In the genomic region with DNA sequence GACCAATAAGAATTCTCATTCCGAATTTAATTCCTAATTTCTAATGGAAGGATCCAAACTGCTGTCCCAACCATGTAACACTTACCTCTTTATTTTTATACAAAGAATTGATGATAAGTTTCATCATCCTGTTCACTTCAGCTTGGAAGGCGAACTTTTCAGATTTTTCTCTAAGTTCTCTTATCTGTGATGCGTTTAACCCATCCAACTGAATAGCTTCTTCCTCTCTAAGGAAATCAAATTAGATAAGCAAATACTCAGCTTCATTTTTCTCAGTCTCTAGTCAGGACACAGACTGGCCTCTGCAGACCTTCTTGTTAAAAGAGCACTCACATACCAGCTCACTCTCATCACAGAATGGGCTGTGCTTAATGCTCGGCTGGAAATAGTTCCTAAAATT, we compare ENCODE assay signal across 7 mouse cellular contexts. TPM values are rescaled to one million over a fixed set of nuclear protein-coding genes. Genes with fewer than 3 reads are reported as not detected.
DNase-seq lines count a peak whose midpoint lies in the region; ATAC-seq and TF ChIP-seq lines count a peak whose summit lies in the region.

No protein-coding gene starts in this region.

- no peak overlapping the region for H3K27ac ChIP-seq in testis, adult 2 months (ENCODE audit: control insufficient read depth, insufficient read depth, low read depth, low read length)
- H3K27ac ChIP-seq in forebrain, postnatal 0 days (ENCODE audit: low read depth, low read length) = no peak overlapping the region
- H3K27ac ChIP-seq in liver, embryonic 13.5 days = no peak overlapping the region

- H3K9ac ChIP-seq in forebrain, postnatal 0 days = no peak overlapping the region
- H3K9ac ChIP-seq in liver, embryonic 13.5 days = peak overlapping the region; percentile 94

- no peaks in the 10 kb centered on the region for H3K4me1 ChIP-seq in testis, adult 2 months (ENCODE audit: control insufficient read depth, insufficient read depth, low read length)
- peaks cover 6% of the 10 kb centered on the region; the same call in 1 of the 2 replicates for H3K4me1 ChIP-seq in forebrain, postnatal 0 days (ENCODE audit: insufficient read depth)
- H3K4me1 ChIP-seq in liver, embryonic 13.5 days (replicated peaks) = peaks cover 69% of the 10 kb centered on the region

- no peak for ATAC-seq in forebrain, postnatal 0 days
- ATAC-seq in liver, embryonic 13.5 days (ENCODE audit: low read depth) = no peak
- ATAC-seq in megakaryocyte progenitor cell, adult 5-6 weeks (replicated peaks; ENCODE audit: poor library complexity) = no peak

- no peak for TF ChIP-seq POLR2A in testis, adult 2 months (IDR thresholded peaks at IDR 0.05; ENCODE audit: control insufficient read depth, low read depth, low read length)

- peaks cover 8% of the 10 kb centered on the region for H3K36me3 ChIP-seq in testis, adult 2 months (ENCODE audit: control insufficient read depth, insufficient read depth, low read length)
- peaks cover 39% of the 10 kb centered on the region for H3K36me3 ChIP-seq in forebrain, postnatal 0 days (ENCODE audit: insufficient read depth)
- peaks cover 55% of the 10 kb centered on the region for H3K36me3 ChIP-seq in liver, embryonic 13.5 days

- H3K4me2 ChIP-seq in forebrain, postnatal 0 days (ENCODE audit: low read depth) = 0 out of 2 replicates have a peak overlapping the region, but pooled peaks have one; percentile 91
- H3K4me2 ChIP-seq in liver, embryonic 13.5 days = peak overlapping the region; percentile 90

- no peaks in the 10 kb centered on the region for H3K9me3 ChIP-seq in forebrain, postnatal 0 days (ENCODE audit: low read length)
- no peaks in the 10 kb centered on the region for H3K9me3 ChIP-seq in liver, embryonic 13.5 days (replicated peaks)

- WGBS in forebrain, postnatal 0 days = 75% methylated on average over 4 of the region's 4 CpGs
- 62% methylated on average over 4 of the region's 4 CpGs for WGBS in liver, embryonic 13.5 days (ENCODE audit: insufficient replicate concordance)

- H3K27me3 ChIP-seq in testis, adult 2 months (ENCODE audit: control insufficient read depth, insufficient read depth, low read length) = no peaks in the 10 kb centered on the region
- no peaks in the 10 kb centered on the region for H3K27me3 ChIP-seq in forebrain, postnatal 0 days (ENCODE audit: insufficient read depth, low read length)
- H3K27me3 ChIP-seq in liver, embryonic 13.5 days = no peaks in the 10 kb centered on the region

- no peak for DNase-seq in testis, postnatal 10 days (ENCODE audit: low spot score)
- no peak for DNase-seq in forebrain, postnatal 0 days
- no peak for DNase-seq in liver, embryonic 13.5 days
- DNase-seq in ovary, adult 18-20 months (ENCODE audit: low spot score) = no peak
- DNase-seq in thymus, postnatal 14 days = no peak

- TF ChIP-seq CTCF in testis, adult 2 months (IDR thresholded peaks at IDR 0.05; ENCODE audit: control insufficient read depth, insufficient read depth, insufficient replicate concordance, low read depth, low read length) = no peak
- no peak for TF ChIP-seq CTCF in forebrain, postnatal 0 days (IDR thresholded peaks at IDR 0.05; ENCODE audit: low read depth)

- peak overlapping the region; percentile 58 for H3K4me3 ChIP-seq in testis, adult 2 months (ENCODE audit: control insufficient read depth, low read depth, low read length)
- no peak overlapping the region for H3K4me3 ChIP-seq in forebrain, postnatal 0 days (ENCODE audit: low read depth, low read length)
- H3K4me3 ChIP-seq in liver, embryonic 13.5 days (replicated peaks) = peak overlapping the region; percentile 89

RNA-seq across cellular contexts. Expression of a gene that starts 1.9 kb away (rescaled TPM):
- polyA plus RNA-seq in testis, adult 2 months (2012; rRNA removed) = 107 and 172 TPM in 2 replicates
- 177 and 196 TPM in 2 replicates for total RNA-seq in forebrain, postnatal 0 days (2014; rRNA removed)
- 172 and 189 TPM in 2 replicates for polyA plus RNA-seq in forebrain, postnatal 0 days (2015; fragmentation: Nextera tagmentation; extraction: Ambion mirVana)
- polyA plus RNA-seq in liver, embryonic 13.5 days (2015; fragmentation: Nextera tagmentation; extraction: Ambion mirVana) = 327 and 424 TPM in 2 replicates
- 925 and 968 TPM in 2 replicates for total RNA-seq in megakaryocyte progenitor cell, adult 5-6 weeks (2015)
- total RNA-seq in megakaryocyte progenitor cell, adult 5-6 weeks (2017) = 1,272 and 1,450 TPM in 2 replicates

RNA-seq across cellular contexts. Expression of a gene that starts 2.2 kb away (rescaled TPM):
- 30.1 and 32.0 TPM in 2 replicates for polyA plus RNA-seq in testis, adult 2 months (2012; rRNA removed)
- total RNA-seq in forebrain, postnatal 0 days (2014; rRNA removed) = 0.92 and 1.6 TPM in 2 replicates
- 0.72 and 1.2 TPM in 2 replicates for polyA plus RNA-seq in forebrain, postnatal 0 days (2015; fragmentation: Nextera tagmentation; extraction: Ambion mirVana)
- polyA plus RNA-seq in liver, embryonic 13.5 days (2015; fragmentation: Nextera tagmentation; extraction: Ambion mirVana) = 0.28 and 0.69 TPM in 2 replicates
- 1.7 and 2.4 TPM in 2 replicates for total RNA-seq in megakaryocyte progenitor cell, adult 5-6 weeks (2015)
- 1.5 and 1.6 TPM in 2 replicates for total RNA-seq in megakaryocyte progenitor cell, adult 5-6 weeks (2017)

Comparison
In these comparisons a context has a peak if more than half of its experiments do, and no peak if none do; other contexts are left out.
1. RNA of a gene that starts 2.2 kb away (polyA plus RNA-seq): 30.1 to 32.0 TPM in testis, adult 2 months; 0.72 to 1.2 TPM in forebrain, postnatal 0 days and 0.28 to 0.69 TPM in liver, embryonic 13.5 days; every median in the first group is over 10 times any median in the second.